7 mouse cellular contexts compared by ENCODE assay signal in the genomic region with DNA sequence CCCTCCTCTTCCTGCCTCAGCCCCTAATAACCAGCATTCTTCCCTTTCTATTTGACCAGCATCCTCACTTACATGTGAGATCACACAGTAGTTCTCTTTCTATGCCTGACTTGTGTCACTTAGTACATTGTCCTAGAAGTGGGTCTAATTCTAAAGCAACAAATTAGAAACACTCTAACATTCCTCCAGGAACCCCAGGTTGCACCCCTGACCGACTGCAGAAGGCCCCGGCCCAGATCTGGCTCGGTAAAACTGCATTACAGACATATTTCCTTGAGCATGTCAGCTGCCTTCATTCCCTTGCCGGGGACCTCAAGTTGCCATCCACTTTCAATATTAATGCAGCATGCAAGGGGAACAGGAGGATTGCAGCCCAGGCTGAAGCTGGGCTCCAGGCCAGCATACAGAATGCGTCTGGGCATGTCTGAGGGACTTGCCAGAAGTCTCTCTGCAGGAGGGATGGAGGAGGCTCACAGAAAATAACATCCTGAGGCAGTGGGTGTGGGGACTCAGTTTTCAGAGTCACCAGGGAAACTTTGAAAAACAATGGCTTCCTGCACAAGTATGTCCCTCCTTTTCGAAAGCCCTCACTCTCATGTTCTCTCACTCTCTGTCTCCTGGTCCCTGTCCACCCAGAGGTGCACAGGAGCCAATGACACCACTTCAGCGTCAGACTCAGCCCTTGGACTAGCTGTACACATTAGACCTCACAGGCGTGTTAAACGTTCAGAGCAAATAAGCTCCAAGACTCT. TPM values are rescaled to one million over a fixed set of nuclear protein-coding genes. Genes with fewer than 3 reads are reported as not detected.
A peak's percentile ranks its signal among the peaks of the same experiment; 100 is the strongest.
DNase-seq lines count a peak whose midpoint lies in the region; ATAC-seq and TF ChIP-seq lines count a peak whose summit lies in the region.

No protein-coding gene starts in this region.

- TF ChIP-seq RAD21 in MEL (IDR thresholded peaks at IDR 0.05; ENCODE audit: low read depth, low read length), result no peak

- H3K27me3 ChIP-seq in MEL (ENCODE audit: control insufficient read depth in 1 of 2, insufficient read depth in 2 of 2, low read length in 2 of 2), result no peaks in the 10 kb centered on the region
- no peaks in the 10 kb centered on the region for H3K27me3 ChIP-seq in forebrain, embryonic 11.5 days (ENCODE audit: control insufficient read depth, insufficient read depth, low read length)
- H3K27me3 ChIP-seq in heart, embryonic 14.5 days (ENCODE audit: control insufficient read depth, insufficient read depth, low read length), result no peaks in the 10 kb centered on the region

- TF ChIP-seq EP300 in MEL (IDR thresholded peaks at IDR 0.05; ENCODE audit: low read depth in 1 of 2, low read length in 2 of 2), result no peak

- H3K9ac ChIP-seq in MEL (ENCODE audit: control insufficient read depth, low read depth, low read length, poor library complexity, severe bottlenecking), result no peak overlapping the region
- H3K9ac ChIP-seq in forebrain, embryonic 11.5 days (ENCODE audit: low read length), result no peak overlapping the region
- peak overlapping the region; percentile 57 for H3K9ac ChIP-seq in heart, embryonic 14.5 days (ENCODE audit: low read length)

- peaks cover 0 to 12% of the 10 kb centered on the region in 2 experiments; a peak in 2 of 4 replicates for H3K36me3 ChIP-seq in MEL (ENCODE audit: control insufficient read depth in 1 of 2, insufficient read depth in 2 of 2, low read length in 2 of 2)
- no peaks in the 10 kb centered on the region for H3K36me3 ChIP-seq in forebrain, embryonic 11.5 days (ENCODE audit: control insufficient read depth, insufficient read depth, low read length)
- no peaks in the 10 kb centered on the region for H3K36me3 ChIP-seq in heart, embryonic 14.5 days (ENCODE audit: control insufficient read depth, insufficient read depth, low read length)

- TF ChIP-seq POLR2A in MEL (IDR thresholded peaks at IDR 0.05; ENCODE audit: control insufficient read depth in 1 of 2, insufficient read depth in 1 of 2, low read depth in 1 of 2, low read length in 2 of 2, poor library complexity in 1 of 2), result no peak
- no peak for TF ChIP-seq POLR2A in bone marrow, adult 2 months (IDR thresholded peaks at IDR 0.05; ENCODE audit: borderline replicate concordance, control insufficient read depth, low read depth, low read length)

- H3K27ac ChIP-seq in MEL (ENCODE audit: control insufficient read depth, low read depth, low read length), result no peak overlapping the region
- 0 out of 2 replicates have a peak overlapping the region, but pooled peaks have one; percentile 8 for H3K27ac ChIP-seq in bone marrow, adult 2 months (ENCODE audit: control insufficient read depth, insufficient read depth, low read depth, low read length, poor library complexity)
- H3K27ac ChIP-seq in forebrain, embryonic 11.5 days (ENCODE audit: low read depth, low read length), result peak overlapping the region; percentile 41; the same call in 1 of the 2 replicates
- H3K27ac ChIP-seq in heart, embryonic 14.5 days (replicated peaks in 1 of 2; ENCODE audit: control insufficient read depth in 1 of 2, insufficient read depth in 1 of 2, low read depth in 2 of 2, low read length in 2 of 2), result peak overlapping the region; percentile 89 to 94

- no peak overlapping the region for H3K4me2 ChIP-seq in forebrain, embryonic 11.5 days (ENCODE audit: low read depth, low read length, severe bottlenecking)
- peak overlapping the region; percentile 39 for H3K4me2 ChIP-seq in heart, embryonic 14.5 days (ENCODE audit: low read length)

- peaks cover 13 to 20% of the 10 kb centered on the region in 2 experiments for H3K4me1 ChIP-seq in MEL (ENCODE audit: control insufficient read depth in 1 of 2, insufficient read depth in 2 of 2, low read length in 2 of 2)
- peaks cover 4% of the 10 kb centered on the region for H3K4me1 ChIP-seq in bone marrow, adult 2 months (ENCODE audit: control insufficient read depth, insufficient read depth, low read length)
- H3K4me1 ChIP-seq in forebrain, embryonic 11.5 days (replicated peaks; ENCODE audit: control insufficient read depth, insufficient read depth, low read length), result no peaks in the 10 kb centered on the region
- peaks cover 11 to 22% of the 10 kb centered on the region in 2 experiments for H3K4me1 ChIP-seq in heart, embryonic 14.5 days (ENCODE audit: control insufficient read depth in 2 of 2, insufficient read depth in 2 of 2, low read length in 2 of 2)

- ATAC-seq in forebrain, embryonic 11.5 days (replicated peaks; ENCODE audit: low FRiP score), result no peak
- peak; percentile 80 for ATAC-seq in heart, embryonic 14.5 days (ENCODE audit: insufficient number of reproducible peaks, insufficient read depth, low FRiP score, low read depth)

- peak; percentile 37 for DNase-seq in MEL (ENCODE audit: low read depth, low spot score)
- no peak for DNase-seq in forebrain, embryonic 11.5 days (ENCODE audit: low spot score)
- peak; percentile 61 for DNase-seq in kidney, postnatal 14 days
- DNase-seq in lung, postnatal 36 days, result peak; percentile 62
- peak; percentile 48 for DNase-seq in skeletal muscle tissue, adult 2 months (ENCODE audit: low read depth, low spot score)

- H3K4me3 ChIP-seq in MEL (ENCODE audit: control insufficient read depth in 1 of 2, insufficient read depth in 1 of 2, low read depth in 2 of 2, low read length in 2 of 2), result no peak overlapping the region
- H3K4me3 ChIP-seq in bone marrow, adult 2 months (replicated peaks; ENCODE audit: control insufficient read depth, low read depth, low read length), result no peak overlapping the region
- H3K4me3 ChIP-seq in forebrain, embryonic 11.5 days (ENCODE audit: low read depth, low read length), result no peak overlapping the region
- H3K4me3 ChIP-seq in heart, embryonic 14.5 days (ENCODE audit: control insufficient read depth in 1 of 2, insufficient read depth in 1 of 2, low read depth in 1 of 2, low read length in 2 of 2), result no peak overlapping the region

- no peak for TF ChIP-seq CTCF in MEL (IDR thresholded peaks at IDR 0.05 in 2 of 3, conservative IDR thresholded peaks at IDR 0.05 in 1 of 3; ENCODE audit: control insufficient read depth in 1 of 3, insufficient read depth in 1 of 3, low read depth in 2 of 3, low read length in 3 of 3, poor library complexity in 1 of 3, severe bottlenecking in 1 of 3)
- no peak for TF ChIP-seq CTCF in bone marrow, adult 2 months (IDR thresholded peaks at IDR 0.05; ENCODE audit: control insufficient read depth, insufficient read depth, low read length)

- H3K9me3 ChIP-seq in MEL (replicated peaks; ENCODE audit: insufficient read depth, low read length), result no peaks in the 10 kb centered on the region
- H3K9me3 ChIP-seq in forebrain, embryonic 11.5 days (ENCODE audit: control insufficient read depth, low read length), result no peaks in the 10 kb centered on the region
- no peaks in the 10 kb centered on the region for H3K9me3 ChIP-seq in heart, embryonic 14.5 days (ENCODE audit: control insufficient read depth, low read length)

- H3K79me2 ChIP-seq in MEL (ENCODE audit: control insufficient read depth, insufficient read depth, low read length, poor library complexity), result no peaks in the 10 kb centered on the region

- 31% methylated on average over 9 of the region's 9 CpGs for WGBS in bone marrow, adult 2 months
- WGBS in forebrain, embryonic 11.5 days, result 57% methylated on average over 9 of the region's 9 CpGs
- 22% methylated on average over 9 of the region's 9 CpGs for WGBS in heart, embryonic 14.5 days

TF ChIP-seq in MEL, 35 proteins besides CTCF, POLR2A, EP300 and RAD21:
- TF ChIP-seq NELFE (IDR thresholded peaks at IDR 0.05; ENCODE audit: low read depth, low read length) (no peak), NRF1 (IDR thresholded peaks at IDR 0.05; ENCODE audit: insufficient read depth, low read depth, low read length, poor library complexity, severe bottlenecking) (0 out of 2 replicates have a peak, but pooled peaks have one; percentile 29)

RNA-seq across cellular contexts. Expression of a gene that starts 9.0 kb away (rescaled TPM):
- not detected in 2 replicates for total RNA-seq in MEL (2012; rRNA removed)
- not detected for polyA plus RNA-seq in MEL (2012; ENCODE audit: insufficient read depth in 1 of 2, insufficient read length in 2 of 2, low read depth in 1 of 2, low replicate concordance in 2 of 2, missing spikeins in 1 of 2)
- not detected in 2 replicates for polyA plus RNA-seq in bone marrow, adult 2 months (2011; ENCODE audit: insufficient read depth, insufficient read length, low replicate concordance, missing spikeins)
- not detected in 2 replicates for polyA plus RNA-seq in forebrain, embryonic 11.5 days (2014; fragmentation: Nextera tagmentation; extraction: Ambion mirVana)
- polyA plus RNA-seq in heart, embryonic 14.5 days (2014; fragmentation: Nextera tagmentation; extraction: Ambion mirVana), result not detected in 2 replicates

RNA-seq across cellular contexts. Expression of a gene that starts 15.3 kb away (rescaled TPM):
- total RNA-seq in MEL (2012; rRNA removed), result 34.9 and 36.1 TPM in 2 replicates
- polyA plus RNA-seq in MEL (2012; ENCODE audit: insufficient read depth in 1 of 2, insufficient read length in 2 of 2, low read depth in 1 of 2, low replicate concordance in 2 of 2, missing spikeins in 1 of 2), result 100 to 1,000 TPM in 1 of 2 experiments, 10 to 100 TPM in 1; 27.8 to 299 TPM
- polyA plus RNA-seq in bone marrow, adult 2 months (2011; ENCODE audit: insufficient read depth, insufficient read length, low replicate concordance, missing spikeins), result 34.0 and 40.0 TPM in 2 replicates
- 71.5 and 74.9 TPM in 2 replicates for polyA plus RNA-seq in forebrain, embryonic 11.5 days (2014; fragmentation: Nextera tagmentation; extraction: Ambion mirVana)
- polyA plus RNA-seq in heart, embryonic 14.5 days (2014; fragmentation: Nextera tagmentation; extraction: Ambion mirVana), result 41.2 and 47.8 TPM in 2 replicates
